Comparison of ENCODE assay signal across 8 mouse cellular contexts in the genomic region with DNA sequence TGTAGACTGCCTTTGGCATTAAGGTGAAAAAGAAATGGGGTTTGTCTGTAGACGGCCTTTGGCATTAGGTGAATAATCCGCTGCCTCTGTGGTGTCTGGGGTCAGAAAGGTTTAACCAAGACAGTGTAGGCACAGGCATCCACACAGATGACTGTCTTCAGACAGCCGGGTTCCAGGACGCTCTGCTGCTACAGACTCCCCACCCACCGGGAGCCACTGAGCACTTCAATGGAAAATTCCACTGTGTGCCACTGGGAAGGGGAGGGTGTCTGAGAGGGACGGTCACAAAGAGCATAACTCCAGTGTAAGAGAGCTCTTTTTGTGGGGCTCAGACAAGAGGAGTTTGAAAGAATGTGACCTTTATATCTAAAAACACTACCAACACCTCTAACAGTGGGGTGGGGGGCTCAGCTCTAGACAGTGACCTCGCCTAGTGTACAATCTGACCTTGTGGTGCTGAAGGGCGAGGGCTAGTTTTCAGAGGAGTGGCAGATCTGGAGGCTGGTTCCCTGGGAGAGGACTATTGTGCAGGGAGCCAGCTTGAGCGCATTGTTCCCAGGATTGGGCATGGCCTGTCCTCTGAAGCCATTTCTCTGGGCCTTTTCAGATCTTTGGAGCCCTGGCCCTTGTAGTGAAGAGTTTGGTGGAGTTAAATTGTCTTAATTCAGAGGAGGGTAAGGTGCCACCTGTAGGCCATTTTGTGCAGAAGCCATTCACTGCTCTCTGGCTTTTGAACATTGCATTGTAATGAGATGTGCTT. TPM values are rescaled to one million over a fixed set of nuclear protein-coding genes. Genes with fewer than 3 reads are reported as not detected.
DNase-seq lines count a peak whose midpoint lies in the region; ATAC-seq and TF ChIP-seq lines count a peak whose summit lies in the region.

No protein-coding gene starts in this region.

- no peaks in the 10 kb centered on the region for H3K9me3 ChIP-seq in hindbrain, embryonic 14.5 days (ENCODE audit: control insufficient read depth, low read length)
- no peaks in the 10 kb centered on the region for H3K9me3 ChIP-seq in midbrain, embryonic 12.5 days

- H3K4me1 ChIP-seq in hindbrain, embryonic 14.5 days (replicated peaks; ENCODE audit: control insufficient read depth, insufficient read depth, low read length), result no peaks in the 10 kb centered on the region; the same call in 1 of the 2 replicates
- peaks cover 17% of the 10 kb centered on the region; the same call in 1 of the 2 replicates for H3K4me1 ChIP-seq in midbrain, embryonic 12.5 days

- H3K27me3 ChIP-seq in hindbrain, embryonic 14.5 days (ENCODE audit: control insufficient read depth, insufficient read depth, low read length), result no peaks in the 10 kb centered on the region
- H3K27me3 ChIP-seq in midbrain, embryonic 12.5 days, result no peaks in the 10 kb centered on the region

- 0 out of 2 replicates have a peak, but pooled peaks cover 2% of the 10 kb centered on the region for H3K36me3 ChIP-seq in hindbrain, embryonic 14.5 days (replicated peaks; ENCODE audit: control insufficient read depth, insufficient read depth)
- peaks cover 5% of the 10 kb centered on the region; the same call in 1 of the 2 replicates for H3K36me3 ChIP-seq in midbrain, embryonic 12.5 days

- 22% methylated on average over 9 of the region's 9 CpGs for WGBS in hindbrain, embryonic 14.5 days
- 30% methylated on average over 9 of the region's 9 CpGs for WGBS in midbrain, embryonic 12.5 days

- intact Hi-C loops in gastrocnemius, adult 2 months (cut with DNase I), result loop anchor here (5.0 kb wide), 1 partner anchor 46 kb away; a partner anchor contains a TSS

- no peak for DNase-seq in gastrocnemius, adult 2 months
- no peak for DNase-seq in gastrocnemius, adult 8-10 months (ENCODE audit: low spot score in 2 of 2)
- peak; percentile 69 to 75 for DNase-seq in adrenal gland, postnatal 36 days
- no peak for DNase-seq in hindbrain, embryonic 14.5 days (ENCODE audit: low spot score)
- DNase-seq in thymus, postnatal 25 days, result no peak
- DNase-seq in spleen, adult 18-20 months, result no peak

- no peak overlapping the region for H3K4me2 ChIP-seq in hindbrain, embryonic 14.5 days (replicated peaks)
- H3K4me2 ChIP-seq in midbrain, embryonic 12.5 days (replicated peaks), result no peak overlapping the region

- H3K4me3 ChIP-seq in gastrocnemius, adult 2 months, result no peak overlapping the region
- H3K4me3 ChIP-seq in hindbrain, embryonic 14.5 days (replicated peaks; ENCODE audit: low read length), result no peak overlapping the region
- no peak overlapping the region for H3K4me3 ChIP-seq in midbrain, embryonic 12.5 days

- ATAC-seq in hindbrain, embryonic 14.5 days (ENCODE audit: low FRiP score), result peak; percentile 34; the same call in 1 of the 2 replicates
- peak; percentile 54; the same call in 1 of the 2 replicates for ATAC-seq in midbrain, embryonic 12.5 days (ENCODE audit: low FRiP score, low read depth)
- ATAC-seq in activated CD4-positive, CD25-positive, alpha-beta regulatory T cell, adult 4 months, result no peak

- TF ChIP-seq CTCF in gastrocnemius, adult 2 months (IDR thresholded peaks at IDR 0.05), result peak; percentile 16; the same call in 1 of the 2 replicates

- no peak overlapping the region for H3K9ac ChIP-seq in hindbrain, embryonic 14.5 days
- H3K9ac ChIP-seq in midbrain, embryonic 12.5 days (replicated peaks), result no peak overlapping the region

- peak overlapping the region; percentile 48; the same call in 1 of the 2 replicates for H3K27ac ChIP-seq in gastrocnemius, adult 2 months
- no peak overlapping the region for H3K27ac ChIP-seq in hindbrain, embryonic 14.5 days
- H3K27ac ChIP-seq in midbrain, embryonic 12.5 days (replicated peaks), result peak overlapping the region; percentile 32

RNA-seq across cellular contexts. Expression of a gene that starts 45.6 kb away (rescaled TPM):
- total RNA-seq in gastrocnemius, adult 2 months (2021), result 1 to 10 TPM; 2.3 to 7.8 TPM
- 1 to 10 TPM; 1.2 to 3.2 (median 2.4) TPM for total RNA-seq in gastrocnemius, adult 8-10 months (2022)
- 10 to 100 TPM; 26.4 to 59.1 TPM for total RNA-seq in adrenal gland, postnatal 36 days (2021)
- 30.9 and 31.1 TPM in 2 replicates for polyA plus RNA-seq in hindbrain, embryonic 14.5 days (2014; fragmentation: Nextera tagmentation; extraction: Ambion mirVana)
- 13.2 and 15.6 TPM in 2 replicates for polyA plus RNA-seq in midbrain, embryonic 12.5 days (2016; fragmentation: Nextera tagmentation; extraction: Ambion mirVana)
- 1 to 10 TPM; 4.4 to 6.9 TPM for polyA plus RNA-seq in activated CD4-positive, CD25-positive, alpha-beta regulatory T cell, adult 4 months (2017; shearing (Covaris generic))

RNA-seq across cellular contexts. Expression of a gene that starts 45.6 kb away (rescaled TPM):
- total RNA-seq in gastrocnemius, adult 2 months (2021), result not detected
- not detected for total RNA-seq in gastrocnemius, adult 8-10 months (2022)
- not detected for total RNA-seq in adrenal gland, postnatal 36 days (2021)
- polyA plus RNA-seq in hindbrain, embryonic 14.5 days (2014; fragmentation: Nextera tagmentation; extraction: Ambion mirVana), result 0.54 and 0.64 TPM in 2 replicates
- polyA plus RNA-seq in midbrain, embryonic 12.5 days (2016; fragmentation: Nextera tagmentation; extraction: Ambion mirVana), result not detected in 2 replicates
- polyA plus RNA-seq in activated CD4-positive, CD25-positive, alpha-beta regulatory T cell, adult 4 months (2017; shearing (Covaris generic)), result not detected

RNA-seq across cellular contexts. Expression of a gene that starts 45.7 kb away (rescaled TPM):
- total RNA-seq in gastrocnemius, adult 2 months (2021), result 10 to 100 TPM; 25.7 to 29.4 TPM
- 10 to 100 TPM; 19.5 to 26.4 (median 25.1) TPM for total RNA-seq in gastrocnemius, adult 8-10 months (2022)
- total RNA-seq in adrenal gland, postnatal 36 days (2021), result 100 to 1,000 TPM in 1 of 2 experiments, 10 to 100 TPM in 1; 84.1 to 117 TPM
- polyA plus RNA-seq in hindbrain, embryonic 14.5 days (2014; fragmentation: Nextera tagmentation; extraction: Ambion mirVana), result 208 and 222 TPM in 2 replicates
- polyA plus RNA-seq in midbrain, embryonic 12.5 days (2016; fragmentation: Nextera tagmentation; extraction: Ambion mirVana), result 109 and 116 TPM in 2 replicates
- 10 to 100 TPM; 57.9 to 81.9 TPM for polyA plus RNA-seq in activated CD4-positive, CD25-positive, alpha-beta regulatory T cell, adult 4 months (2017; shearing (Covaris generic))

Comparison
In these comparisons a context has a peak if more than half of its experiments do, and no peak if none do; other contexts are left out.
1. DNase-seq: peak in adrenal gland, postnatal 36 days (2 of 2); none in gastrocnemius, adult 2 months (single experiment), gastrocnemius, adult 8-10 months (0 of 2), hindbrain, embryonic 14.5 days (single experiment), thymus, postnatal 25 days (single experiment) and spleen, adult 18-20 months (0 of 2).